Mouse (Mus musculus) liver, embryonic 11.5 days (tissue): Measurements from ENCODE around the gene Olfr45. TPM values are rescaled to one million over a fixed set of nuclear protein-coding genes. Genes with fewer than 3 reads are reported as not detected.

Source experiments
- ATAC-seq: fragments of 200-750 bp; cut with Nextera tagmentation; replicated peaks from 2 replicates; pipeline ENCODE4 v1.8.0; 2017; ENCODE audit warnings: moderate number of reproducible peaks, mild to moderate bottlenecking, moderate TSS enrichment, moderate library complexity; ENCODE audit not compliant: low FRiP score
- DNase-seq: peaks from one replicate; pipeline ENCODE4 v3.0.0-alpha.2; 2017; ENCODE audit warnings: low spot score
- H3K27ac ChIP-seq: fragments of 300-500 bp; sonication (generic); 2 replicates; pipeline ENCODE4 v1.5.1; 2014; ENCODE audit warnings: mild to moderate bottlenecking, low read depth, low read length, control low read depth
- H3K27me3 ChIP-seq: fragments of 300-500 bp; sonication (generic); replicated peaks from 2 replicates; pipeline ENCODE4 v1.6.1; 2014; ENCODE audit warnings: low read length, mixed read lengths; ENCODE audit not compliant: control insufficient read depth, insufficient read depth
- H3K36me3 ChIP-seq: fragments of 300-500 bp; sonication (generic); 2 replicates; pipeline ENCODE4 v1.6.1; 2014; ENCODE audit warnings: mild to moderate bottlenecking, low read length, moderate library complexity, mixed read lengths; ENCODE audit not compliant: control insufficient read depth, insufficient read depth
- H3K4me1 ChIP-seq: fragments of 300-500 bp; sonication (generic); replicated peaks from 2 replicates; pipeline ENCODE4 v1.6.1; 2014; ENCODE audit warnings: low read length, mixed read lengths; ENCODE audit not compliant: control insufficient read depth, insufficient read depth
- H3K4me2 ChIP-seq: fragments of 300-500 bp; sonication (generic); 2 replicates; pipeline ENCODE4 v1.6.1; 2014; ENCODE audit warnings: mild to moderate bottlenecking, control low read depth, moderate library complexity
- H3K4me3 ChIP-seq: fragments of 300-500 bp; sonication (generic); 2 replicates; pipeline ENCODE4 v1.5.1; 2014; ENCODE audit warnings: low read depth, low read length, control low read depth
- H3K9ac ChIP-seq: fragments of 300-500 bp; sonication (generic); 2 replicates; pipeline ENCODE4 v1.6.1; 2014; ENCODE audit warnings: low read depth, low read length, control low read depth
- H3K9me3 ChIP-seq: fragments of 300-500 bp; sonication (generic); 2 replicates; pipeline ENCODE4 v1.6.1; 2016; ENCODE audit warnings: low read length, inconsistent platforms, mixed read lengths; ENCODE audit not compliant: control insufficient read depth
- WGBS: fragments of 180-500 bp; shearing (Covaris S2); extraction: QIAGEN DNeasy Blood & Tissue Kit; methylation state at CpG from one replicate; pipeline ENCODE4 v1.1.7; 2014; 5-methylcytosine and 5-hydroxymethylcytosine counted together
- polyA plus RNA-seq: library from polyadenylated mRNA; unstranded; fragments of >200 nt; fragmentation: Nextera tagmentation; extraction: Ambion mirVana; gene quantifications from 2 replicates; pipeline ENCODE4 v1.2.1, GENCODE M21; 2014

Gene Olfr45
- polyA plus RNA-seq, 1 experiment from 2014 or later = not detected

DNA sequence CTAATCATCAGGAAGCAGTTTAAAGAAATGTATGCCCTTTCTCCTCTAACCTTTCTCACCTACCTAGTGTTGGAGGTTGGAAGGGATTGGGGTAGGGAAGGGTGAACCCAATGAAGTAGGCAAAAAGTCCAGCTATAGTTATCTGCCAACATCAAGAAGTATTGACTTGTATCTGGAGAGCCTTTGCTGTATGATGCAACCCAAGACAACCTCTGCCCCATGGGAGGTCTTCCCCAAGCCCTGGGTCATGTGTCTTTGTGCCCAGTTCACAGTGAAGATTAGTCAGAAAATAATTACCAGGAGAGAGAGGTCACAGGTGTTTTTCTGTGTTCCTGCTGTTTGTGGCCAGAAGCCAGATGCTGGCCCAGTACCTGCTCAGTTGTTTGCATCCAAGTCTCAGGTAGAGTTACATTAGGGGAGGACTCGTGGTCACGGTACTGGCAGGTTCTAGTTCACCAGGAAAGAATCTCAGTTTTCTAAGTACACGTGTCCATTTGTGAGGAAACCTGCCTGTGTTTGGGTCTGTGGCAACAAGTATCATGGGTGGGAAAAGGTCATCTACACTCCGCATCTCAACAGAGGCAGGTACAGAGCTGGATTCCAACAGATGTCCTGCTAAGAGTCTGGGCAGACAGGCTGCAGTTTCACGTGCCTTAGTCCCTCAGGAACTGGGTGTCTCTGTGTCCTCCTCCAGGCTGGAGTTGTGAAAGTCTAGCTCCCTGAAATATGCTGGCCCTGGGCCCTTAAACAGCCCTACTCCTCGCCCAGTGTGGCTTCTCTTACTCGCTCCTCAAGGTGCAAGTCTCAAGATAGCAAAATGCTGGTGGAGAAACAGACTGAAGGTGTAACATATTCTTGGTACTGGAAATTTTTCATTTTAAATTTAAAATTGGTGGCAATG lies 35.7 kb downstream of the Olfr45 start:
- DNase-seq = no peak
- ATAC-seq = no peak
- H3K4me1 ChIP-seq = no peaks in the 10 kb centered on the region
- no peaks in the 10 kb centered on the region for H3K27me3 ChIP-seq
- no peaks in the 10 kb centered on the region for H3K36me3 ChIP-seq
- H3K4me2 ChIP-seq = no peak overlapping the region
- no peak overlapping the region for H3K4me3 ChIP-seq
- H3K9me3 ChIP-seq = no peaks in the 10 kb centered on the region
- WGBS = 69% methylated on average over 7 of the region's 7 CpGs
- no peak overlapping the region for H3K27ac ChIP-seq
- H3K9ac ChIP-seq = no peak overlapping the region

DNA sequence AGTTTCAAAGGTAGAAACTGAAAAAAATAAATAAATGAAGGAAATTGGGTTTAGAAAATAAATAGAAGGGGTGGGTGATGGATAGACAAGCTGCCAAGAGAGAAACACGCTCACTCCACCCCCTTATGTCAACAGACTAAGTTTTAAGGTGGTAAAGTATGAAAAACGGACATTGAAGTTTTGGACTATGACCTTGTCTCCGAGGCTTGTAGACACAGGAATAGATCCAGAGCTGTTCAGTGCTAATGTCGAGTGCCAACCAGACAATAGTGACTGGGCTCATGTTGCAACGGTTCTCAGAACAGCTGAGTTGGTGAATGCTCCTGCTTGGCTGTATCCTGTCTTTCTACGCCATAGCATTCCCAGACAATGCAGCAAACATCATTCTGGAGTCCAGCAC lies 39.3 kb downstream of the Olfr45 start:
- Histone ChIP-seq H3K4me1 (no peaks in the 10 kb centered on the region), H3K4me3 (no peak overlapping the region), H3K27ac (no peak overlapping the region), H3K4me2 (no peak overlapping the region), H3K9ac (no peak overlapping the region), H3K36me3 (no peaks in the 10 kb centered on the region), H3K27me3 (no peaks in the 10 kb centered on the region), H3K9me3 (no peaks in the 10 kb centered on the region)
- ATAC-seq (no peak), DNase-seq (no peak)
- WGBS = 74% methylated on average over 6 of the region's 6 CpGs

DNA sequence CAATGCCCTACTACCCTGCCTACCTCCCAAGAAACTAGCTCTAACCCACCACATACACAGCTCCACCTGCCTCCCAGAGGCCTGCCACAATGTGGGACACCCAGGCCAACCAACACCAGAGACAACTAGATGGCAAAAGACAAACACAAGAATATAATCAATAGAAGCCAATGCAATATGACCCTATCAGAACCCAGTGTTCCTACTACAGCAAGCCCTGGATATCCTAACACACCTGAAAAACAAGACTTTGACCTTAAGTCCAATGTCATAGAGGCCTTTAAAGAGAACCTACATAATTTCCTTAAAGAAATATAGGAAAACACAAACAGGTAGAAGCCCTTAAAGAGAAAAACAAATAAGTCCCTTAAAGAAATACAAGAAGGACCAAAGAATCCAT lies 43.8 kb downstream of the Olfr45 start:
- Histone ChIP-seq H3K4me2 (no peak overlapping the region), H3K9ac (no peak overlapping the region), H3K27me3 (no peaks in the 10 kb centered on the region), H3K4me3 (no peak overlapping the region), H3K27ac (no peak overlapping the region), H3K9me3 (no peaks in the 10 kb centered on the region), H3K4me1 (no peaks in the 10 kb centered on the region), H3K36me3 (no peaks in the 10 kb centered on the region)
- DNase-seq (no peak), ATAC-seq (no peak)

DNA sequence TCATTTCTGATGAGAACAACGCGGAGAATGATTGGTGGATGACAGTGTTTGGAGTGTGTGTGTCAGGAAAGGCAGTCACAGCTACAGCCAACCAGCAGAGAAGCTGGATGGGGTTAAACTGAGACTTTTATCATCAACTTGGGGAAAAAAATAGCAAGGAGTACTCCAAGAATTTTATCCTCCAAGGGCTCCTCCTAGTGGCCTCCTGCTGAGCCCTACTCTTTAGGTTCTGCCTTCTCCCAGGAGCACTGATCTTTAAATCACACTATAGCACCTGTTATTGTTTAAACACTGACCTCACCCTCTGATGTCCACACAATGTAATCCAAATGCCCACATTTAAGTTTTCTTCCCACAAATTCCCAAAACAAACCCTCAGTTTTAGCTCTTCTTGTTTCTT lies 51.4 kb downstream of the Olfr45 start:
- no peaks in the 10 kb centered on the region for H3K9me3 ChIP-seq
- H3K27me3 ChIP-seq = no peaks in the 10 kb centered on the region
- no peak overlapping the region for H3K4me3 ChIP-seq
- H3K4me2 ChIP-seq = no peak overlapping the region
- WGBS = 56% methylated on average over 2 of the region's 2 CpGs
- DNase-seq = no peak
- no peak for ATAC-seq
- no peak overlapping the region for H3K9ac ChIP-seq
- no peaks in the 10 kb centered on the region for H3K36me3 ChIP-seq
- no peak overlapping the region for H3K27ac ChIP-seq
- no peaks in the 10 kb centered on the region for H3K4me1 ChIP-seq

Other genes starting within 250 kb of the Olfr45 start
- gene Olfr533, start 218.6 kb upstream of the Olfr45 start, polyA plus RNA-seq = not detected in 2 replicates
- not detected in 2 replicates for gene Olfr535, start 197.7 kb upstream of the Olfr45 start, polyA plus RNA-seq
- gene Olfr536, start 174.6 kb upstream of the Olfr45 start, polyA plus RNA-seq = not detected in 2 replicates
- gene Olfr538, start 114.1 kb upstream of the Olfr45 start, polyA plus RNA-seq = not detected in 2 replicates
- gene Olfr46, start 80.7 kb upstream of the Olfr45 start, polyA plus RNA-seq = not detected in 2 replicates
- not detected in 2 replicates for gene Olfr61, start 53.0 kb upstream of the Olfr45 start, polyA plus RNA-seq
- not detected in 2 replicates for gene Olfr53, start 35.5 kb upstream of the Olfr45 start, polyA plus RNA-seq
- gene Olfr539, start 22.0 kb upstream of the Olfr45 start, polyA plus RNA-seq = not detected in 2 replicates
- gene Olfr541, start 15.3 kb downstream of the Olfr45 start, polyA plus RNA-seq = not detected in 2 replicates
- not detected in 2 replicates for gene Cyp2e1, start 81.8 kb downstream of the Olfr45 start, polyA plus RNA-seq
- 0.58 TPM in 1 of 2 replicates, not detected in the other for gene Syce1, start 105.9 kb downstream of the Olfr45 start, polyA plus RNA-seq
- gene Zfp941, start 140.2 kb downstream of the Olfr45 start, polyA plus RNA-seq = 0.63 and 0.96 TPM in 2 replicates
- 2.7 and 3.7 TPM in 2 replicates for gene Urah, start 153.1 kb downstream of the Olfr45 start, polyA plus RNA-seq
- not detected in 2 replicates for gene Scgb1c1, start 163.6 kb downstream of the Olfr45 start, polyA plus RNA-seq
- not detected in 2 replicates for gene Odf3, start 165.9 kb downstream of the Olfr45 start, polyA plus RNA-seq
- gene Gm45785, start 174.4 kb downstream of the Olfr45 start, polyA plus RNA-seq = not detected in 2 replicates
- 44.3 and 45.4 TPM in 2 replicates for gene Ric8a, start 175.0 kb downstream of the Olfr45 start, polyA plus RNA-seq
- 21.5 and 25.1 TPM in 2 replicates for gene Bet1l, start 175.6 kb downstream of the Olfr45 start, polyA plus RNA-seq
- gene Psmd13, start 200.0 kb downstream of the Olfr45 start, polyA plus RNA-seq = 162 and 183 TPM in 2 replicates
- gene Sirt3, start 200.4 kb downstream of the Olfr45 start, polyA plus RNA-seq = 19.9 and 24.5 TPM in 2 replicates
- gene Cox8b, start 218.5 kb downstream of the Olfr45 start, polyA plus RNA-seq = 0.97 TPM in 1 of 2 replicates, not detected in the other
- 1.3 and 1.9 TPM in 2 replicates for gene Nlrp6, start 239.0 kb downstream of the Olfr45 start, polyA plus RNA-seq